Mouse (Mus musculus) urinary bladder, adult 2 months (tissue): ENCODE data around the gene Tnfrsf22. TPM values are rescaled to one million over a fixed set of nuclear protein-coding genes. Genes with fewer than 3 reads are reported as not detected.

Source experiments
- DNase-seq: peaks from one replicate; pipeline ENCODE4 v3.0.0; 2022; ENCODE audit warnings: low spot score
- polyA plus RNA-seq: library from polyadenylated mRNA; depleted of rRNA; stranded (reverse); fragments of >200 nt; gene quantifications from 2 replicates; pipeline ENCODE4 v1.2.3, GENCODE M21; 2012

The Tnfrsf22 gene
- polyA plus RNA-seq, 1 experiment = 9.4 TPM

DNA sequence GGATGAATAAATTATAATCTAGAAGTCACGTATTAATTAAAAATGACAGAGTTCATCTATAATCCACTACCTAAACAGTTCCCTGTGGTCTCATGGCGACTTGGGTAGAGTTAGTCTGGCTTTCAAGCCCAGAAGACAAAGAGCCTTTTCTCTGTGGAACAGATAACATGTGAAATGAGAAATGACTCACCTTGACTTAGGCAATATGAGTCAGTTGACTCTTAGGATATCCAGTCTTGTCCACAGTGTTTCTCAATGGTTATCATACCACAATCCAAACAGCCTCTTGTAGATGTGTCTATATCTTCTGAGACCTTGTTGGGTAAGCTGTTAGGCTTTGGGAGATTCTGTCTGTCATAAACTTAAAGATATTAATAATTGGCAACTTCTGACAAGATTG lies 18.0 kb downstream of the Tnfrsf22 start:
- no peak for DNase-seq

DNA sequence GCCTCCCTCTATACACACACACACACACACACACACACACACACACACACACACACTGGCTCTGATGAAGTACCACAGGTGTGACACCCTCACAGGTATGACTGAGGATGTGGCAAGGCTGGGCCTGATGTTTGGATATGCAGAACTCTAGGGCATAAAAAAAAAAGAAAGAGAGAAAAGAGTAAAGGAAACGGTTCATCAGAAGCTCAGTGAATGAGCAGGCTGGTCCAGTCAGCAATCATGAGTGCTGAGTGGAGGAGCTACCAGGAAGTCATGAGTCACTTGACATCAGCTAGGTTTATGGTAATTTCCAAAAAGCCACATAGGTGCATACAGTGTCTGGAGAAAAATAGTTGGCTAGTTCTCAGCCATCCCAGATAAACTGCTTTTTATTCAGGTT lies 20.0 kb downstream of the Tnfrsf22 start:
- no peak for DNase-seq

GRCm38 (mm10) chr7:143628540-143628939 lies 20.9 kb downstream of the Tnfrsf22 start, which contains the start of gene Tnfrsf26:
Gene Tnfrsf26 (minus strand): TSS chr7:143628722.
- no peak for DNase-seq

DNA sequence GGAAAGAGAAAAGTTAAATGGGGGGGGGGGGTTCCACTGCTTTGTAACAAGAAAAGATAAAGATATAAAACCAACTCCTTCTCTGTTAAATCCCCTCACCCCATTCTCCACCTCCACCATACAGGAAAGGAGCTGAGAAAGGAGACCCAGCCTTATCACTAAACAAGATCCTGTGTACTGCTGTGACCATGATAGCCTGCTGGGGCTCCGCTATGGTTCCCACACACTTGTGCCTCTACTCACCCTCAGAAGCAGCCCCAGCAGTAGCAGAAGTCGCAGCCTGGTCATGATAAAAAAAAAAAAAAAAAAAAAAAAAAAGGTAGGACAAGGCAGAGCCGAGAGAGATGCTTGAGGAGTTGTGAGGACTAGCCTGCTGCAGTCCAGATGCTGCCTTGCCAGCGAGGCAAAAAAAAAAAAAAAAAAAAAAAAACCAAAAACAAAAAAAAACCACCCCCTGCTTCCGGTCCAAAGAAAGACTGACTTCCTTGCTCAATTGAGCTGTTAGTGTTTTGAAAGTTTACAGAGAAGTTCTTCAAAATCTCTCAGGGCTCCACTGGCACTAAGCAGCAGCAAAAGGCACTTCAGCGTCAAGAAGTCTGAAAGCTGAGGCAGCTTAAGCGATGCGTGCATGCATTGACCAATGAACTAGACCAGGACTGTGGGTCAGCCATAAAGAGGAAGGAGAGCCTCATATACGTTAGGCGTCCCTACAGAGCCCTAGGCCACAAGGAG lies 21.7 kb downstream of the Tnfrsf22 start:
- no peak for DNase-seq

- DNase-seq = no peak
These were observed 23.3 kb downstream of the Tnfrsf22 start for GRCm38 (mm10) chr7:143626178-143626577.

- no peak for DNase-seq
These were observed 24.3 kb downstream of the Tnfrsf22 start for GRCm38 (mm10) chr7:143625151-143625550.

DNA sequence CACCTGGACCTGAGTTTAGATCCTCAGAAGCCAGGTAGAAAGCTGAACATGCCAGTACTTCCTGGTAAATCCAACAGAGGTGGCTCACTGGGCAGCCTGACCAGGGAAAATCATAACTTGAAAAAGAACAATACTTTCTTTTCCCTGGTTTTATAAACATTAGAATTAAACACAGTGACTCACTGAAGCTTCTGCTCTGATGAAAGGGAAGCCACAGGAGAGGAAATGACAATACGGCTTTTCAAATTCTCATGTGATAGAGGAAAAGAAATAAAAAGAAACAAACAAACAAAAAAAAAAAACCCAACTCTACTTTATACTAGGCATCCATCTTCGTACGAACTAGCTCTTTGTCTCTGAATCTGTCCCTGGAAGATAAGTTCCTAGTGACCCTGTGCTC lies 24.9 kb downstream of the Tnfrsf22 start:
- no peak for DNase-seq

GRCm38 (mm10) chr7:143620951-143621350 lies 28.5 kb downstream of the Tnfrsf22 start:
- DNase-seq = no peak

DNA sequence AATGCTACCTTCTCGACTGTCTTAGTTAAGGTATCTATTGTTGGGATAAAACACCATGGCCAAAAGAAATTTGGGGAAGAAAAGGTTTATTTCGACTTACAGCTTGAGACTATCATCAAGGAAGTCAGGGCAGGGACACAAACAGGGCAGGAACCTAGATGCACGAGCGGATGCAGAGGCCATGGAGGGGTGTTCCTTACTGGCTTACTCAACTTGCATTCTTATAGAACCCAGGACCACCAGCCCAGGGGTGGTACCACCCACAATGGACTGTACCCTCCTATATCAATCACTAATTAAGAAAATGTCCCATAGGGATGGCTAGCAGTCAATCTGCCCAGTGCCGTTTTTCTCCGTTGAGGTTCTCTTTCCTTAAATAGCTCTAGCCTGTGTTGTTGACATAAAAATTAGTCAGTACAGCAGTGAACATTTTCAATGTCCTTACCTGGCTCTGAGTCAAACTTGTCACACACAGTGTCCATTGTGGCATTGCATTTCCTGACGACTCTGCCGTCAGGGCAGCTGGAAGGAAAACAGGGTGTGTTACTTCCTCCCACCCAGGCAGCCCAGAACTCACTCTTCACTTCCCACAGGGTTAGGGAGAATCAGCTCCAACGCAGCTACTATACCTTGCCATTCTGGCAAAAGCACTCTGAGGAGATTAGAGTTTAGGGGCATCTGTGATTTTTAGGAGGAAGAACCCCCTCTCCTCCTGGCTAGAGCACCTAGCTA lies 34.9 kb downstream of the Tnfrsf22 start:
- DNase-seq = no peak

GRCm38 (mm10) chr7:143612215-143612614 lies 37.2 kb downstream of the Tnfrsf22 start:
- no peak for DNase-seq

- no peak for DNase-seq
These were observed 44.1 kb downstream of the Tnfrsf22 start for GRCm38 (mm10) chr7:143605321-143605720.

DNA sequence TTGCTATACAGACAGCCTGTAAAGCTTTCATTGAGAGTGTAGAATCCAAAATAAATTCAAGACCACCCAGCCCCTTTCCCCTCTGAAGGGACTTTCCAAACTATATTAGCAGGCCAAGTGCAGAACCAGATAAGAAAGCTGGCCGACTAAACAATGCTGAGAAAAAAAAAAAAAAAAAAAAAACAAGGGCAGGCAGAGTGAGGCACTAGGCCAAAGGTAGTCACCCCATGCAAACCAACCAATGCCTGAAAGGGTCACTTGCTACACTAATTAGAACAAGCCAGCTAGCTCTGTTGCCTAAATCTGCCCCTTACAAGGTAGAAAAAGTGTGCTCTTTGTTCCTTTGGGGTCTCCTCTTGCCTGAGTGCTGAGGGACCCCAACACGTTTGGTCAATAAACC lies 44.6 kb downstream of the Tnfrsf22 start:
- DNase-seq = no peak

DNA sequence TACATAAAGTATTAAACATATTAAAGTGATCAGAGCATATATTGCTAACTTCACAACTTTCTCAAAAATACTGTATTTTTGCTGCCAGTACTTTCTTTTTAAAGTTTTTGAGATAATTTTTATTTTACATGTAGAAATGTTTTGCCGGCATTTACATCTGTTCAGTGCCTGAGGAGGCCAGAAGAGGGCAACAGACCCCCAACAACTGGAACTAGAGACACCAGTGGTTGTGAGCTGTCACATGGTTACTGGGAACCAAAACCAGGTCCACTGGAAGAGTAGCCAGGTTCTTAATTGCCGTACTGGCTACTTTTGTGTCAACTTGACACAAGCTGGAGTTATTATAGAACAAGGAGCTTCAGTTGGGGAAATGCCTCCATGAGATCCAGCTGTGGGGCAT lies 47.8 kb downstream of the Tnfrsf22 start:
- DNase-seq = no peak

GRCm38 (mm10) chr7:143600231-143600740 lies 49.2 kb downstream of the Tnfrsf22 start:
- DNase-seq = no peak

- peak; percentile 85 for DNase-seq
These were observed 49.8 kb downstream of the Tnfrsf22 start, which contains the start of gene Cars for GRCm38 (mm10) chr7:143599428-143600230. Gene Cars (minus strand): TSS chr7:143600090.

DNA sequence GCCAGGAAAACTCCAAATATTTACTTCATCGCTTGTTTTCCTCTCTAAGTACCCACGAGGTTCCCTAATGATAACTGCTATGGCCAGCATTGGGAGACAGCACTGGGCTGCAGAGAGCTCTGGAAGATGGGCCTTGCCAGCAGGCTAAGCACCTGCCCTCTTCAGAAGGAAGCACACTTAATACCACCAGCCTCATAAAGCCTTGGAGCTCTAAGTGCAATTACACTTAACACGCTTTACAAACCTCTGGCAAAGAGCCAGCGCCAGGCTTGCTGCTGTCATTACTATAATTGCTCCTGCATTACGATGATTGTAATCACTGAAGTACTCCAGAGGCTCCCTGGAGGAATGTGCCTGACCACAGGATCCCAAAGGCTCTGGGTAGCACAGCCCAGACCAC lies 54.6 kb downstream of the Tnfrsf22 start:
- DNase-seq = no peak

DNA sequence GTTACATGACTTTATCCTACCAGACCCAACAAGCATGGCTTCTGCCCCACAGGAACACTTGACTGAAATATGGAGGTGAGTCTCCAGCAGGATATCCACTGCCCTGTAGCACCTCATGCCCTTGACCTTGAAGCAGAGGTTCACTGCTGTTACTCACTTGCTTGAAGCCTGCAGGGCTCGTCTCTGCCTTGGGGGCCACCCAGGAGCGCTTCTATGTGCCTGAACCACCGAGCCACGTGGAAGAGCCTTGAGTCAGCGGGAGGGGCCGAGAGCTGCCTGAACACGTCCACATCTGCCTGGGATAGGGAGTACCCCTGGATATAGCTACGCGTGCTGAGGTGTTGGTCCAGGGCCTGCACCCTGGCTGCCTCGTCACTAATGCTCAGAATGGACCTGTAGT lies 57.2 kb downstream of the Tnfrsf22 start:
- no peak for DNase-seq

DNA sequence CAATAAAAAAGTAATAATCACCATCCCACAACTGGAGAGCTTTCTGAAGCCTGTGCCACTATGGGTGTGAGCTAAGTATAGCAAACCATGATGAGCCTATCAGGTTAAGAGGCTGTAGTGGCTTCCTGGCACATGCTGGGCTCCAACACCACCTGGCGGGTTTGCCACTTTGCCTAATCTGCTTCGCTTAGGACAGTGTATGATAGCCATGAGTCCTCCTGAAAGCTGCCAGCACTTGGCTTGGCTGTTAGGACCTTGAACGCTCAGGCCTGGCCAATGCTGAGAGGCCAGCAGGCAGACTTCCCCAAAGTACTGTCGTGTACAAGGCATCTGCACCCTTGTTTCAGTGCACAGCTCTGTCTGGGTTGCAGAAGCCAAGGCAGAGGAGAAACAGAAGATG lies 61.5 kb downstream of the Tnfrsf22 start:
- DNase-seq = no peak

DNA sequence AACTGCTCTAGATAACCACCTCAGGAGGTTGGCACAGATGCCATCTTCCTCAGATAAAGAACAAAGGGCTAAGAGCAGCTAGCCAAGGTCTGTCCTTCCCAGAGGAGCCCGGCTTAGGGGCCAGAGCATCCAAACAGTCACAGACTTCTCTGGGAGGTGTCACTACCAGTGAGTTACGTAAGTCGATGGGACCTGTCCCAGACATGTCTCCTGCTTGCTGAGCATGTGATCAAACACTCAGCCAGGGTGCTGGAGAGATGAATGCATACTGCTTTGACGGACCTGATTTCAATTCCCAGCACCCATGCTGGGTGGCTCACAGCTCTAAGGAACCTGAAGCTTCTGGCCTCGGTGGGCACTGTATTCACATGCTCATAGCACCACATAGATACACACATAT lies 61.9 kb downstream of the Tnfrsf22 start:
- no peak for DNase-seq
